ENCODE assay signal across 22 mouse cellular contexts in genomic region chr14:57043863-57044262, GRCm38 (mm10). TPM values are rescaled to one million over a fixed set of nuclear protein-coding genes. Genes with fewer than 3 reads are reported as not detected.
"Had no signal": no experiment of that assay in that cellular context is flagged by ENCODE, and none has a peak within 500 bp of the region (broad histone marks: within the 10 kb centered on the region; RNA-seq: fewer than 3 reads in every experiment).

No protein-coding gene starts in this region.

- H3K4me1 ChIP-seq: megakaryocyte, embryonic 14.5 days; midbrain, embryonic 13.5 days; midbrain, embryonic 15.5 days; neural tube, embryonic 12.5 days; stomach, embryonic 15.5 days had no signal

- ATAC-seq: lung, postnatal 0 days; midbrain, embryonic 13.5 days; midbrain, embryonic 15.5 days had no signal

- H3K4me3 ChIP-seq: lung, embryonic 15.5 days; megakaryocyte, embryonic 14.5 days; midbrain, embryonic 13.5 days; midbrain, embryonic 15.5 days; neural tube, embryonic 12.5 days; stomach, embryonic 15.5 days had no signal

- H3K9me3 ChIP-seq: lung, embryonic 15.5 days; midbrain, embryonic 13.5 days; midbrain, embryonic 15.5 days; neural tube, embryonic 12.5 days; stomach, embryonic 15.5 days had no signal

- H3K27ac ChIP-seq: liver, embryonic 14.5 days; lung, embryonic 15.5 days; macrophage; midbrain, embryonic 13.5 days; midbrain, embryonic 15.5 days; neural tube, embryonic 12.5 days; stomach, embryonic 15.5 days; stomach, postnatal 0 days had no signal

- H3K4me2 ChIP-seq: lung, embryonic 15.5 days; midbrain, embryonic 11.5 days; midbrain, embryonic 13.5 days; midbrain, embryonic 15.5 days; neural tube, embryonic 12.5 days; stomach, embryonic 15.5 days had no signal

- H3K36me3 ChIP-seq: lung, embryonic 15.5 days; midbrain, embryonic 13.5 days; midbrain, embryonic 15.5 days; neural tube, embryonic 12.5 days; stomach, embryonic 15.5 days had no signal

- H3K27me3 ChIP-seq: lung, embryonic 15.5 days; midbrain, embryonic 13.5 days; midbrain, embryonic 15.5 days; neural tube, embryonic 12.5 days; stomach, embryonic 15.5 days had no signal

- DNase-seq: lung, adult 2 months; lung, postnatal 14 days; lung, postnatal 36 days; right cerebral cortex, postnatal 14 days; thymus, adult 2 months; thymus, postnatal 25 days had no signal

- H3K9ac ChIP-seq: liver, embryonic 14.5 days; lung, embryonic 15.5 days; midbrain, embryonic 13.5 days; midbrain, embryonic 15.5 days; neural tube, embryonic 12.5 days; stomach, embryonic 15.5 days had no signal

RNA-seq across cellular contexts. Expression of gene Gja3, which starts 14.0 kb away (rescaled TPM):
- total RNA-seq: megakaryocyte progenitor cell, adult 5-6 weeks; monocyte, adult 5-6 weeks; neutrophil, adult 5-6 weeks had no signal
- polyA plus RNA-seq: liver, embryonic 14.5 days; macrophage; neural tube, embryonic 14.5 days; spleen, adult 2 months had no signal
